Mouse (Mus musculus) CH12.LX (cell line): ENCODE data around the gene C6. TPM values are rescaled to one million over a fixed set of nuclear protein-coding genes. Genes with fewer than 3 reads are reported as not detected.

ENCODE experiments used
- DNase-seq: peaks from one replicate; pipeline ENCODE4 v3.0.0-alpha.2; 2013; ENCODE audit errors: extremely low read depth
- H3K27ac ChIP-seq: 2 replicates; pipeline ENCODE4 v1.5.1; 2012; ENCODE audit warnings: low read depth, mild to moderate bottlenecking, control low read depth, moderate library complexity; ENCODE audit not compliant: insufficient read depth
- H3K27me3 ChIP-seq: replicated peaks from 2 replicates; pipeline ENCODE3; 2012; ENCODE audit warnings: inconsistent platforms
- H3K36me3 ChIP-seq, 2 experiments: replicated peaks in 1 of 2; 2 replicates each; pipeline versions ENCODE3 to v1.6.1; 2012; ENCODE audit warnings: inconsistent platforms in 1 of 2, low read length in 1 of 2, mild to moderate bottlenecking in 1 of 2, mixed read lengths in 1 of 2, moderate library complexity in 1 of 2; ENCODE audit not compliant: control insufficient read depth in 1 of 2, insufficient read depth in 1 of 2
- H3K4me1 ChIP-seq, 2 experiments: 2 replicates each; pipeline ENCODE4 v1.6.1; 2012; ENCODE audit warnings: inconsistent platforms in 1 of 2, moderate library complexity in 1 of 2; ENCODE audit not compliant: insufficient read depth in 2 of 2, control insufficient read depth in 1 of 2
- H3K4me2 ChIP-seq: 2 replicates; pipeline ENCODE4 v1.6.1; 2012; ENCODE audit warnings: low read depth, mild to moderate bottlenecking, control low read depth; ENCODE audit not compliant: poor library complexity, insufficient read depth, severe bottlenecking
- H3K4me3 ChIP-seq, 3 experiments: fragments of 150-350 bp in 1 of 3; sonication (generic) in 1 of 3; replicated peaks in 1 of 3; 2 replicates each; pipeline versions ENCODE3 to v1.5.1; 2011 to 2012; ENCODE audit warnings: low read depth in 2 of 3, low read length in 2 of 3, mild to moderate bottlenecking in 2 of 3, moderate library complexity in 2 of 3, control low read depth in 1 of 3, improper control_type of control experiment in 1 of 3, inconsistent platforms in 1 of 3, mixed read lengths in 1 of 3; ENCODE audit not compliant: poor library complexity in 1 of 3
- H3K79me2 ChIP-seq: replicated peaks from 2 replicates; pipeline ENCODE4 v1.6.1; 2012; ENCODE audit warnings: mild to moderate bottlenecking, moderate library complexity; ENCODE audit not compliant: control insufficient read depth, poor library complexity, insufficient read depth, severe bottlenecking; ENCODE audit errors: extremely low read depth
- H3K9ac ChIP-seq: 2 replicates; pipeline ENCODE4 v1.6.1; 2012; ENCODE audit warnings: low read depth, mild to moderate bottlenecking, control low read depth, moderate library complexity; ENCODE audit not compliant: insufficient read depth
- H3K9me3 ChIP-seq: replicated peaks from 2 replicates; pipeline ENCODE3; 2012; ENCODE audit warnings: low read length, inconsistent platforms, mixed read lengths
- BHLHE40 ChIP-seq: IDR thresholded peaks from 2 replicates; pipeline ENCODE4 v1.6.1; 2011; ENCODE audit warnings: mild to moderate bottlenecking, low read depth, low read length, improper control_type of control experiment
- CHD1 ChIP-seq: IDR thresholded peaks from 2 replicates; pipeline ENCODE4 v1.6.1; 2012; ENCODE audit warnings: low read depth, low read length, improper control_type of control experiment, inconsistent platforms
- CHD2 ChIP-seq: IDR thresholded peaks from 2 replicates; pipeline ENCODE4 v1.6.1; 2011; ENCODE audit warnings: low read length, improper control_type of control experiment
- CTCF ChIP-seq, 2 experiments: IDR thresholded peaks in 1 of 2; conservative IDR thresholded peaks in 1 of 2; 2 replicates each; pipeline ENCODE4 v1.5.1; 2011 to 2012; ENCODE audit warnings: low read depth in 2 of 2, low read length in 2 of 2, improper control_type of control experiment in 1 of 2, inconsistent platforms in 1 of 2, mild to moderate bottlenecking in 1 of 2, moderate library complexity in 1 of 2
- E2F4 ChIP-seq: IDR thresholded peaks from 2 replicates; pipeline ENCODE4 v1.6.1; 2011; ENCODE audit warnings: low read depth, low read length, improper control_type of control experiment; ENCODE audit not compliant: insufficient replicate concordance
- ELF1 ChIP-seq: IDR thresholded peaks from 2 replicates; pipeline ENCODE4 v1.6.1; 2014; ENCODE audit warnings: low read depth, mild to moderate bottlenecking, inconsistent platforms, low read length, improper control_type of control experiment
- ETS1 ChIP-seq: conservative IDR thresholded peaks from 2 replicates; pipeline ENCODE4 v1.6.1; 2012; ENCODE audit warnings: low read depth, mild to moderate bottlenecking, inconsistent platforms, low read length, improper control_type of control experiment, moderate library complexity
- IRF4 ChIP-seq: IDR thresholded peaks from 2 replicates; pipeline ENCODE4 v1.6.1; 2014; ENCODE audit warnings: low read depth, mild to moderate bottlenecking, inconsistent platforms, low read length, improper control_type of control experiment
- JUN ChIP-seq: IDR thresholded peaks from 2 replicates; pipeline ENCODE4 v1.6.1; 2011; ENCODE audit warnings: low read depth, mild to moderate bottlenecking, low read length, improper control_type of control experiment, moderate library complexity; ENCODE audit not compliant: insufficient read depth
- KAT2A ChIP-seq: IDR thresholded peaks from 2 replicates; pipeline ENCODE4 v1.6.1; 2012; ENCODE audit warnings: low read length, improper control_type of control experiment, inconsistent platforms; ENCODE audit not compliant: insufficient replicate concordance
- MAZ ChIP-seq: IDR thresholded peaks from 2 replicates; pipeline ENCODE4 v1.6.1; 2012; ENCODE audit warnings: low read depth, mild to moderate bottlenecking, inconsistent platforms, low read length, improper control_type of control experiment, moderate library complexity
- MYC ChIP-seq: IDR thresholded peaks from 2 replicates; pipeline ENCODE4 v1.6.1; 2011; ENCODE audit warnings: low read depth, mild to moderate bottlenecking, improper control_type of control experiment, low read length
- NELFE ChIP-seq: IDR thresholded peaks from 2 replicates; pipeline ENCODE4 v1.6.1; 2011; ENCODE audit warnings: low read depth, low read length, improper control_type of control experiment
- NRF1 ChIP-seq: IDR thresholded peaks from 2 replicates; pipeline ENCODE4 v1.6.1; 2014; ENCODE audit warnings: low read depth, mild to moderate bottlenecking, inconsistent platforms, low read length, improper control_type of control experiment, moderate library complexity
- PAX5 ChIP-seq: IDR thresholded peaks from 2 replicates; pipeline ENCODE4 v1.6.1; 2012; ENCODE audit warnings: low read length, inconsistent platforms, mixed read lengths
- POLR2A ChIP-seq: IDR thresholded peaks from 2 replicates; pipeline ENCODE4 v1.6.1; 2011; ENCODE audit warnings: low read depth, mild to moderate bottlenecking, improper control_type of control experiment, low read length
- POLR2AphosphoS2 ChIP-seq: IDR thresholded peaks from 2 replicates; pipeline ENCODE4 v1.6.1; 2011; ENCODE audit warnings: low read depth, low read length, improper control_type of control experiment
- RCOR1 ChIP-seq: conservative IDR thresholded peaks from 2 replicates; pipeline ENCODE4 v1.6.1; 2012; ENCODE audit warnings: low read depth, mild to moderate bottlenecking, inconsistent platforms, low read length, improper control_type of control experiment
- SIN3A ChIP-seq: IDR thresholded peaks from 2 replicates; pipeline ENCODE4 v1.6.1; 2012; ENCODE audit warnings: low read length, improper control_type of control experiment, inconsistent platforms
- SMC3 ChIP-seq: IDR thresholded peaks from 2 replicates; pipeline ENCODE4 v1.6.1; 2011; ENCODE audit warnings: low read depth, low read length, improper control_type of control experiment
- TCF12 ChIP-seq: IDR thresholded peaks from 2 replicates; pipeline ENCODE4 v1.6.1; 2014; ENCODE audit warnings: low read depth, mild to moderate bottlenecking, inconsistent platforms, low read length, improper control_type of control experiment
- ZC3H11A ChIP-seq: IDR thresholded peaks from 2 replicates; pipeline ENCODE4 v1.6.1; 2012; ENCODE audit warnings: low read depth, mild to moderate bottlenecking, inconsistent platforms, low read length, improper control_type of control experiment
- ZKSCAN1 ChIP-seq: IDR thresholded peaks from 2 replicates; pipeline ENCODE4 v1.6.1; 2012; ENCODE audit warnings: low read depth, inconsistent platforms, low read length, improper control_type of control experiment, borderline replicate concordance
- ZMIZ1 ChIP-seq: IDR thresholded peaks from 2 replicates; pipeline ENCODE4 v1.6.1; 2012; ENCODE audit warnings: low read depth, mild to moderate bottlenecking, inconsistent platforms, low read length, improper control_type of control experiment
- ZNF384 ChIP-seq: IDR thresholded peaks from 2 replicates; pipeline ENCODE4 v1.6.1; 2012; ENCODE audit warnings: low read depth, low read length, improper control_type of control experiment, inconsistent platforms
- dilution Hi-C: fragments of 300-500 bp; cut with MboI; formaldehyde crosslinking; loops from 2 replicates; pipeline ENCODE4 v1.14.3; 2020; ENCODE audit warnings: low sequenced_read_pairs; ENCODE audit not compliant: extremely low pct_unique_long_range_greater_than_20kb, extremely low pct_ligation_motif_present
- in situ Hi-C: fragments of 300-500 bp; cut with MboI; formaldehyde crosslinking; loops from 3 replicates; pipeline ENCODE4 v1.14.3; 2019; ENCODE audit warnings: low sequenced_read_pairs, low pct_ligation_motif_present, low pct_unique_long_range_greater_than_20kb, mixed read lengths
- polyA plus RNA-seq: library from polyadenylated mRNA; unstranded; fragments of >175 nt; gene quantifications from 2 replicates; pipeline ENCODE4 v1.2.1, GENCODE M21; 2012; ENCODE audit warnings: low read depth; ENCODE audit not compliant: insufficient read length
- total RNA-seq, 2 experiments: library from RNA; depleted of rRNA; stranded (reverse); fragments of 300-350 nt in 1 of 2; fragments of >200 nt in 1 of 2; gene quantifications; 2 replicates each; pipeline ENCODE4 v1.2.3; 2012 to 2014

C6 gene
- total and polyA plus RNA-seq, 3 experiments: not detected

- in situ Hi-C loops: no loop called here
- Histone ChIP-seq H3K36me3 (no peaks in the 10 kb centered on the region), H3K27ac (no peak overlapping the region)
- no peak for TF ChIP-seq E2F4
- no peak for TF ChIP-seq BHLHE40
- TF ChIP-seq IRF4: no peak
- TF ChIP-seq CTCF (conservative IDR thresholded peaks at IDR 0.05 in 1 of 2, IDR thresholded peaks at IDR 0.05 in 1 of 2; ENCODE audit: low read depth in 2 of 2, low read length in 2 of 2): no peak
- TF ChIP-seq TCF12: no peak
- no peak for TF ChIP-seq CHD1
- no peak for TF ChIP-seq SIN3A
- TF ChIP-seq ZMIZ1: no peak
- TF ChIP-seq ZNF384: no peak
- no peak for TF ChIP-seq ETS1
- TF ChIP-seq, all 38 proteins: peak for 0
- Histone ChIP-seq H3K27me3 (no peaks in the 10 kb centered on the region), H3K9me3 (no peaks in the 10 kb centered on the region), H3K4me2 (no peak overlapping the region), H3K79me2 (no peaks in the 10 kb centered on the region), H3K9ac (no peak overlapping the region), H3K4me3 (no peak overlapping the region), H3K4me1 (no peaks in the 10 kb centered on the region)
- dilution Hi-C loops: no loop called here
- no peak for DNase-seq
These were observed 8.1 kb downstream of the C6 start for GRCm38 (mm10) chr15:4734996-4735609.

GRCm38 (mm10) chr15:4747656-4748055 is 20.7 kb downstream of the C6 start:
- no peaks in the 10 kb centered on the region for H3K79me2 ChIP-seq
- H3K4me1 ChIP-seq: no peaks in the 10 kb centered on the region
- no peaks in the 10 kb centered on the region for H3K36me3 ChIP-seq
- H3K27me3 ChIP-seq: no peaks in the 10 kb centered on the region
- in situ Hi-C loops: no loop called here
- no peak overlapping the region for H3K4me3 ChIP-seq
- H3K27ac ChIP-seq: no peak overlapping the region
- no peak overlapping the region for H3K9ac ChIP-seq
- no peak overlapping the region for H3K4me2 ChIP-seq
- dilution Hi-C loops: no loop called here
- no peak for DNase-seq
- TF ChIP-seq PAX5: no peak
- TF ChIP-seq POLR2AphosphoS2: no peak
- H3K9me3 ChIP-seq: no peaks in the 10 kb centered on the region

GRCm38 (mm10) chr15:4790378-4790777 is 63.4 kb downstream of the C6 start:
- dilution Hi-C loops: no loop called here
- H3K9ac ChIP-seq: no peak overlapping the region
- no peaks in the 10 kb centered on the region for H3K9me3 ChIP-seq
- H3K27me3 ChIP-seq: no peaks in the 10 kb centered on the region
- no peak overlapping the region for H3K27ac ChIP-seq
- H3K36me3 ChIP-seq: no peaks in the 10 kb centered on the region
- DNase-seq: no peak
- H3K79me2 ChIP-seq: no peaks in the 10 kb centered on the region
- TF ChIP-seq POLR2A (no peak), ZC3H11A (no peak), CTCF (conservative IDR thresholded peaks at IDR 0.05 in 1 of 2, IDR thresholded peaks at IDR 0.05 in 1 of 2; ENCODE audit: low read depth in 2 of 2, low read length in 2 of 2) (no peak), RCOR1 (no peak), SMC3 (no peak), MYC (no peak), NELFE (no peak), ELF1 (no peak), SIN3A (no peak), MAZ (no peak), ZKSCAN1 (no peak), ZNF384 (no peak), E2F4 (no peak), PAX5 (no peak), KAT2A (no peak), CHD2 (no peak), JUN (no peak), ETS1 (no peak), NRF1 (no peak), BHLHE40 (no peak)
- in situ Hi-C loops: no loop called here
- no peaks in the 10 kb centered on the region for H3K4me1 ChIP-seq
- no peak overlapping the region for H3K4me2 ChIP-seq
- H3K4me3 ChIP-seq: no peak overlapping the region
